Mouse (Mus musculus): Measurements from ENCODE around the gene Olig1. TPM values are rescaled to one million over a fixed set of nuclear protein-coding genes. Genes with fewer than 3 reads are reported as not detected.
A peak's percentile ranks its signal among the peaks of the same experiment; 100 is the strongest.

The Olig1 gene
- total RNA-seq (2021), result 100 to 1,000 TPM; 108 to 112 TPM

- intact Hi-C loops (cut with DNase I), result loop anchor here (2.0 kb wide), 2 partner anchors 37 to 45 kb away; partner anchors contain the start of gene Olig2
- DNase-seq (ENCODE audit: low spot score in 2 of 2), result peak; percentile 74 to 87
These were observed at the start of gene Olig1 for GRCm38 (mm10) chr16:91269468-91270211. TSS of gene Olig1 (plus strand) at chr16:91269772.

GRCm38 (mm10) chr16:91222171-91222642, 47.4 kb upstream of the Olig1 start:
- intact Hi-C loops (cut with DNase I), result loop anchor here (2.0 to 5.0 kb wide), 2 partner anchors 50 to 93 kb away; no protein-coding TSS in a partner anchor
- peak; percentile 27 to 44 for DNase-seq (ENCODE audit: low spot score in 2 of 2)

- DNase-seq (ENCODE audit: low spot score in 2 of 2), result peak in 1 of 2 experiments; percentile 10
- intact Hi-C loops (cut with DNase I), result loop anchor here (2.0 to 5.0 kb wide), 2 partner anchors 50 to 92 kb away; no protein-coding TSS in a partner anchor
These were observed 46.8 kb upstream of the Olig1 start for GRCm38 (mm10) chr16:91222643-91223271.

GRCm38 (mm10) chr16:91223327-91224067, 46.1 kb upstream of the Olig1 start:
- no peak for DNase-seq (ENCODE audit: low spot score in 2 of 2)
- intact Hi-C loops (cut with DNase I), result loop anchor here (2.0 to 5.0 kb wide), 3 partner anchors 47 to 91 kb away; no protein-coding TSS in a partner anchor

- DNase-seq (ENCODE audit: low spot score in 2 of 2), result no peak
- intact Hi-C loops (cut with DNase I), result loop anchor here (2.0 to 5.0 kb wide), 2 partner anchors 47 to 52 kb away; no protein-coding TSS in a partner anchor
These were observed 45.5 kb upstream of the Olig1 start for GRCm38 (mm10) chr16:91224068-91224402.

GRCm38 (mm10) chr16:91224481-91225232, 44.9 kb upstream of the Olig1 start:
- DNase-seq (ENCODE audit: low spot score in 2 of 2), result no peak
- intact Hi-C loops (cut with DNase I), result loop anchor here (2.0 to 5.0 kb wide), 2 partner anchors 46 to 52 kb away; no protein-coding TSS in a partner anchor

GRCm38 (mm10) chr16:91225233-91226037, 44.1 kb upstream of the Olig1 start, which contains the start of gene Olig2:
TSS of gene Olig2 (plus strand) at chr16:91225457.
- peak; percentile 47 to 55 for DNase-seq (ENCODE audit: low spot score in 2 of 2)
- intact Hi-C loops (cut with DNase I), result loop anchor here (2.0 kb wide), 1 partner anchor 45 kb away; no protein-coding TSS in a partner anchor

GRCm38 (mm10) chr16:91226038-91226882, 43.3 kb upstream of the Olig1 start:
- DNase-seq (ENCODE audit: low spot score in 2 of 2), result peak in 1 of 2 experiments; percentile 18
- intact Hi-C loops (cut with DNase I), result no loop called here

- DNase-seq (ENCODE audit: low spot score in 2 of 2), result no peak
- intact Hi-C loops (cut with DNase I), result no loop called here
These were observed 42.5 kb upstream of the Olig1 start for GRCm38 (mm10) chr16:91226883-91227759.

- intact Hi-C loops (cut with DNase I), result no loop called here
- DNase-seq (ENCODE audit: low spot score in 2 of 2), result no peak
These were observed 41.9 kb upstream of the Olig1 start for GRCm38 (mm10) chr16:91227760-91228043.

GRCm38 (mm10) chr16:91228238-91229071, 41.1 kb upstream of the Olig1 start:
- intact Hi-C loops (cut with DNase I), result no loop called here
- DNase-seq (ENCODE audit: low spot score in 2 of 2), result no peak

GRCm38 (mm10) chr16:91229072-91229348, 40.6 kb upstream of the Olig1 start:
- no peak for DNase-seq (ENCODE audit: low spot score in 2 of 2)
- intact Hi-C loops (cut with DNase I), result no loop called here

- intact Hi-C loops (cut with DNase I), result no loop called here
- DNase-seq (ENCODE audit: low spot score in 2 of 2), result no peak
These were observed 39.9 kb upstream of the Olig1 start for GRCm38 (mm10) chr16:91229643-91230042.

- DNase-seq (ENCODE audit: low spot score in 2 of 2), result no peak
- intact Hi-C loops (cut with DNase I), result loop anchor here (2.0 kb wide), 2 partner anchors 39 to 73 kb away; no protein-coding TSS in a partner anchor
These were observed 37.6 kb upstream of the Olig1 start for GRCm38 (mm10) chr16:91231781-91232469.

- no peak for DNase-seq (ENCODE audit: low spot score in 2 of 2)
- intact Hi-C loops (cut with DNase I), result loop anchor here (2.0 kb wide), 2 partner anchors 38 to 72 kb away; no protein-coding TSS in a partner anchor
These were observed 36.9 kb upstream of the Olig1 start for GRCm38 (mm10) chr16:91232470-91233240.
